Mouse (Mus musculus): ENCODE results near the gene Ciita. TPM values are rescaled to one million over a fixed set of nuclear protein-coding genes. Genes with fewer than 3 reads are reported as not detected.

The Ciita gene
- polyA plus RNA-seq (2014; fragmentation: Illumina TruSeq; extraction: RNeasy Lipid Tissue Mini Kit (QIAGEN cat#74804); ENCODE audit: low read depth, low replicate concordance) = 0.32 TPM

DNA sequence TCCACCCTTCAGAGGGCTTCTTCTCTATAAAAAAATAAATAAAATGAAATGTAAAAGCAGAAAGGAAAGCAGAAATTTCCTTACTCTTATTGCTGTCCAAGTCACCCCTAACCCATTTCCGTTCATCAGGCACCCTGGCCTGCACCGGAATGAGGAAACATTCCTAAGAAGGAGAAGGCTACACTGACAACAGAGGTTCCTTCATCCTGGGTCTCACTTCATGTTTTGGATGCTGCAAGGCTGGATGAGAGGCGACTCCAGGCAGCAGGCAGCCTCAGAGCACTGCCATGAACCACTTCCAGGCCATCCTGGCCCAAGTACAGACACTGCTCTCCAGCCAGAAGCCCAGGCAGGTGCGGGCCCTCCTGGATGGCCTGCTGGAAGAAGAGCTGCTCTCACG, at the start of gene Ciita:
Ciita (plus strand) TSS at position 203 of the 400 bp plus-strand sequence.

DNA sequence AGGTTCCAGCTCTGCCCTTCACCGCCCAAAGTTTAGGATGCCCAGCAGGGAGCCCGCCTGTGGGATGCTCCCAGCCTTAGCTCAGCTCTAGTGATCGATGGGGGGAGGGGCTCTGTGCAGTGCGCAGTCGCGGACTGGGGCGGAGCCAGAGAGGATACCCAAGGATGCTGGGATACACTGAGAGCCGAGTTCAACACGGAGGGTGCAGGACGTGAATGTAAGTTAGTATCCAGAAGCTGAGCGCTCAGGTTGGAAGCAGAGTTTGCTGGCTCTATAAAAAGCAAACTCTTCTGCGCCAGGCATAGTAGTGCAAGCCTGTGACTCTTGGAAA, 32.6 kb upstream of the Ciita start, which contains the start of gene Tvp23a:
Tvp23a (minus strand) TSS at position 99 of the 331 bp plus-strand sequence.

DNA sequence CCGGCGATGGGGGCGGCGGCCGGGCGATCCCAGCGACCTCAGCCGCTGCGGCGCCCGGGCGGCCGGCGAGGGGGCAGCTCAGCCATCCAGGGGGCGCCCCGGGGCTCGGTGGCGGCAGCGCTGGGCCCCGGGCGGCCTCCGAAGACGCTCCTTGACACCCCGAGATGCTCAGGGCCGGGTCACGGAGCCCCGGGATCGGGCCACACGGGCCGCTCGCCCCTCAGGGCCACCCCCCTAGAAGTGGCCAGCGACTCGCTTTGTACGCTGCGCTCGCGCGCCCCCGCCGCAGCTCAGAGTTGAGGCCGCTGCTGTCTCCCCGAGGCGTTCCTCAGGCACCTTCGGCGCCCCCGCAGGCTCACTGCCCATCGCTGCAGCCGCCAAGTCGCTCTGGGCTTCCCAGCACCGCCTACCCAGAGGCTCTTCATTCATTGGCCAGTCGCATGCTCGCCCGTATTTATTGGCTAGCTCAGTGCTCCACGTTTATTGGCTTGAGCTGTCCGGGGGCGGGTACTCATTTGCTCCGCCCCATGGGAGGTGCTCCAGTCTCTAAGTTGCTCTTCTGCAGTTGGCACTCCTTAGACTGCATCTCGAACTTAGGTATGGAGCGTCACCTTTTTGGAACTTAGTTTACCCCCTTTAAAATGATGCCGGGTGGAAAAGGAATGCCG, 63.0 kb downstream of the Ciita start, which contains the start of gene Dexi:
Dexi (minus strand) TSS at position 357 of the 668 bp plus-strand sequence.

DNA sequence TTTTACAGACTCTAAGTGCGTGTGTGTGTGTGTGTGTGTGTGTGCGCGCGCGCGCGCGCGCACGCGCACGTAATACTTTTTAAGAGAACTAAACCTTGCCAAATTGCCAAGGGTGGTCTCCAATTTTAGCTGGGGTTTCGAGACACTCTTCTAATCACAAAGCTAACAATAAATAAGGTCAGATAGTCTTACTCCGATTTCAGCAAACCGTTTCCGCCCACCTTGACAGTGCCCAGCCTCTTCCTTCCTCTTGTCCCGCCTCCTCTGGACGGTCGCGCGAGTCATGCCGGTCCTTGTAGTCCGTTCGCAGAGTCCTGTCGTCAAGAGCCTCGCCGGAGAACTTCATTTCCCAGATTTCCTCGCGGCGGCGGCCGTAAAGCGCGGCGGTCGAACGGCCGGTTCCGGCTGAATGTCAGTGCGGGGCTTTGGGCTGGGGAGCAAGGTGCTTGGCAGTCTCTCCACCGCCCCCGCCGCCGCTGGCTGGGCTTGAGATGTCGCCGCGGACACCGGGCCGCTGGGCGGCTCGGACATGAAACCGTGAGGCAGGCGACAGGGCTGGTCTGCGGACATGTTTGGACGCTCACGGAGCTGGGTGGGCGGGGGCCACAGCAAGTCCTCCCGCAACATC, 65.2 kb downstream of the Ciita start, which contains the start of gene Clec16a:
Clec16a (plus strand) TSS at position 345 of the 628 bp plus-strand sequence.

Other genes with a start within 250 kb of the Ciita start
- gene Emp2, start 166.1 kb upstream of the Ciita start, polyA plus RNA-seq (2014; fragmentation: Illumina TruSeq; extraction: RNeasy Lipid Tissue Mini Kit (QIAGEN cat#74804); ENCODE audit: low read depth, low replicate concordance) = 9.5 TPM
- gene Tekt5, start 84.6 kb upstream of the Ciita start, polyA plus RNA-seq (2014; fragmentation: Illumina TruSeq; extraction: RNeasy Lipid Tissue Mini Kit (QIAGEN cat#74804); ENCODE audit: low read depth, low replicate concordance) = not detected
- 4.9 TPM for gene Nubp1, start 68.1 kb upstream of the Ciita start, polyA plus RNA-seq (2014; fragmentation: Illumina TruSeq; extraction: RNeasy Lipid Tissue Mini Kit (QIAGEN cat#74804); ENCODE audit: low read depth, low replicate concordance)
- gene Tvp23a, start 32.7 kb upstream of the Ciita start, polyA plus RNA-seq (2014; fragmentation: Illumina TruSeq; extraction: RNeasy Lipid Tissue Mini Kit (QIAGEN cat#74804); ENCODE audit: low read depth, low replicate concordance) = not detected
- gene Dexi, start 63.0 kb downstream of the Ciita start, polyA plus RNA-seq (2014; fragmentation: Illumina TruSeq; extraction: RNeasy Lipid Tissue Mini Kit (QIAGEN cat#74804); ENCODE audit: low read depth, low replicate concordance) = 2.1 TPM
- 12.2 TPM for gene Clec16a, start 65.3 kb downstream of the Ciita start, polyA plus RNA-seq (2014; fragmentation: Illumina TruSeq; extraction: RNeasy Lipid Tissue Mini Kit (QIAGEN cat#74804); ENCODE audit: low read depth, low replicate concordance)

Measured in kidney, adult 10 weeks (tissue).